Mouse (Mus musculus) bone marrow, adult 2 months (tissue): Measurements from ENCODE around the gene Zfp91. TPM values are rescaled to one million over a fixed set of nuclear protein-coding genes. Genes with fewer than 3 reads are reported as not detected.

Experiments
- H3K27ac ChIP-seq: fragments of 200-500 bp; 2 replicates; pipeline ENCODE4 v1.5.1; 2012; ENCODE audit warnings: low read depth, mild to moderate bottlenecking, control low read depth, inconsistent platforms, low read length; ENCODE audit not compliant: control insufficient read depth, poor library complexity, insufficient read depth
- H3K4me1 ChIP-seq: fragments of 200-500 bp; 2 replicates; pipeline ENCODE4 v1.6.1; 2011; ENCODE audit warnings: low read length; ENCODE audit not compliant: control insufficient read depth, insufficient read depth
- H3K4me3 ChIP-seq: fragments of 200-500 bp; replicated peaks from 2 replicates; pipeline ENCODE3; 2011; ENCODE audit warnings: mild to moderate bottlenecking, low read depth, low read length, control low read depth; ENCODE audit not compliant: control insufficient read depth
- CTCF ChIP-seq: fragments of 200-500 bp; IDR thresholded peaks from 2 replicates; pipeline ENCODE4 v1.5.1; 2011; ENCODE audit warnings: low read length, control low read depth; ENCODE audit not compliant: control insufficient read depth, insufficient read depth
- POLR2A ChIP-seq: fragments of 200-500 bp; IDR thresholded peaks from 2 replicates; pipeline ENCODE4 v1.6.1; 2011; ENCODE audit warnings: low read depth, mild to moderate bottlenecking, control low read depth, low read length, borderline replicate concordance; ENCODE audit not compliant: control insufficient read depth
- WGBS: fragments of 180-500 bp; shearing (Covaris S2); methylation state at CpG from one replicate; pipeline ENCODE4 v1.1.7; 2018; 5-methylcytosine and 5-hydroxymethylcytosine counted together
- polyA plus RNA-seq: library from polyadenylated mRNA; stranded (reverse); fragments of >200 nt; gene quantifications from 2 replicates; pipeline ENCODE4 v1.2.4, GENCODE M21; 2011; ENCODE audit warnings: low replicate concordance; ENCODE audit not compliant: missing spikeins, insufficient read depth, insufficient read length

Gene Zfp91
- polyA plus RNA-seq, 1 experiment: 46.7 TPM

- no peaks in the 10 kb centered on the region for H3K4me1 ChIP-seq
- 91% methylated on average over 5 of the region's 5 CpGs for WGBS
- TF ChIP-seq CTCF: no peak
- no peak for TF ChIP-seq POLR2A
- no peak overlapping the region for H3K27ac ChIP-seq
- no peak overlapping the region for H3K4me3 ChIP-seq
Observed at GRCm38 (mm10) chr19:12770888-12771287, 25.0 kb downstream of the Zfp91 start.

- 93% methylated on average over 7 of the region's 7 CpGs for WGBS
- no peak for TF ChIP-seq POLR2A
- no peak for TF ChIP-seq CTCF
- no peaks in the 10 kb centered on the region for H3K4me1 ChIP-seq
Observed at GRCm38 (mm10) chr19:12765308-12765707, 30.6 kb downstream of the Zfp91 start, which contains the start of gene Cntf. Gene Cntf, minus strand, starts transcription at chr19:12765632.

DNA sequence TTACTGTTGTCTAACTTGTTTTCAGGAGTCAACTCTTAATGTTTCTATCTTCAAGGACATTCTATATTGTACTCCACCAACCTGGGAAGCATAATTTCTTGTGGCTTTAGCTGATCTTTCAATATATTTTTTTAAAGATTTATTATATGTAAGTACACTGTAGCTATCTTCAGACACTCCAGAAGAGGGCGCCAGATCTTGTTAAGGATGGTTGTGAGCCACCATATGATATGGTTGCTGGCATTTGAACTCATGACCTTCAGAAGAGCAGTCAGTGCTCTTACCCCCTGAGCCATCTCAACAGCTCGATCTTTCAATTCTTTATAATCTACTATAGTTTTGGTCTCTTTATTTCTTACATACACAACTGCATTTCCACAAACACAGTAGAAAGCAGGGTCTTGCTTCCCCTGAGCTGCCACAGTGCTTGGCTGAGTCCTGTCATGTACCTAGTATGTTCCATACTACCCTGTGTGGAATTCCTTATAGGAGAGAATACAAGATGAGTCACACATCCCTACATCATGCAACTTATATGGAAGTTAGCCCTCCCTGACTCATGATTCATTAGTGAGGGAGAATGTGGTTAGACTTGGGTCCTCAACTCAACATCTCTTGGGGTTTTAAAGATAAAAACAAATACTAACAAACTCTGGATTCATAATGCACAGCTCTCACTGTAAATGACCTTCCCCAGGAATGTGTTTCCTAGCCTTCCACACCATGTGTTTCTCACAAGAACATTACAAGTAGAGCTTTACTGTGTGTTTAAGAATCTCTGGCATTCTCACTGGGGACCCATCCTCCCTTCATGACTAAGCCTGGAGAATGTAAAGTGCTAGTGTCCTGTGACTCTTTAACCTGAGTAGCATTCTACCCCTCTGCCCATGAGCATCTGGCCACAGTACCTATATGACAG is 33.5 kb downstream of the Zfp91 start:
- 50% methylated on average over 2 of the region's 2 CpGs for whole genome bisulfite sequencing

More at GRCm38 (mm10) chr19:12765308-12765707, 30.6 kb downstream of the Zfp91 start, which contains the start of gene Cntf:
- Histone ChIP-seq H3K27ac (no peak within 1 kb of the TSS), H3K4me3 (no peak within 1 kb of the TSS)

DNA sequence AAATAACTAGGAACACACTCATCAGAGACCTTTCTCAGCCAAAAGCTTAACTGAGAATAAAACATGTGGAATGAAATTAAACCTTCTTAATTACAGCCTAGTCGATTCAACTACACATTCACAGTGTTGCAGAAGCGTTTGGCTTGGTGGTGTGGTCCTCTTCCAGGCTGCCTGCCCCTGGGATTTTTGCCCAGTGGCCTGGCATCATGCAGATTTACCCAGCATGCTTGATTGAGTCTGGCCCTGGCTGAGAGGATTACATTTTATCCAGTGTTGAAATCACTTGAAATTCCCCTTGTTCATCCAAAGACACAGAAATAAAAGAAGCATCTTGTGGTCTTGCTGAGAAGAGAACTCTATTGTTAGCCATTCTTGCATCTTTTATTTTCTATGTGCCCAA is 36.3 kb downstream of the Zfp91 start:
- H3K4me3 ChIP-seq: no peak overlapping the region
- no peaks in the 10 kb centered on the region for H3K4me1 ChIP-seq
- H3K27ac ChIP-seq: no peak overlapping the region
- no peak for TF ChIP-seq CTCF
- TF ChIP-seq POLR2A: no peak
- 89% methylated on average over 2 of the region's 2 CpGs for WGBS

More for the DNA sequence above, 33.5 kb downstream of the Zfp91 start:
- H3K4me3 ChIP-seq: no peak overlapping the region
- TF ChIP-seq CTCF (no peak), POLR2A (no peak)
- H3K27ac ChIP-seq: no peak overlapping the region
- no peaks in the 10 kb centered on the region for H3K4me1 ChIP-seq

- Histone ChIP-seq H3K4me1 (no peaks in the 10 kb centered on the region), H3K4me3 (no peak overlapping the region), H3K27ac (no peak overlapping the region)
- TF ChIP-seq POLR2A: no peak
- TF ChIP-seq CTCF: no peak
- 84% methylated on average over 1 of the region's 1 CpGs for WGBS
Observed at GRCm38 (mm10) chr19:12758936-12759478, 36.9 kb downstream of the Zfp91 start.

- Histone ChIP-seq H3K4me3 (no peak overlapping the region), H3K4me1 (no peaks in the 10 kb centered on the region), H3K27ac (no peak overlapping the region)
- no peak for TF ChIP-seq CTCF
- no peak for TF ChIP-seq POLR2A
- WGBS: 68% methylated on average over 3 of the region's 3 CpGs
Observed at GRCm38 (mm10) chr19:12756286-12756685, 39.6 kb downstream of the Zfp91 start.

DNA sequence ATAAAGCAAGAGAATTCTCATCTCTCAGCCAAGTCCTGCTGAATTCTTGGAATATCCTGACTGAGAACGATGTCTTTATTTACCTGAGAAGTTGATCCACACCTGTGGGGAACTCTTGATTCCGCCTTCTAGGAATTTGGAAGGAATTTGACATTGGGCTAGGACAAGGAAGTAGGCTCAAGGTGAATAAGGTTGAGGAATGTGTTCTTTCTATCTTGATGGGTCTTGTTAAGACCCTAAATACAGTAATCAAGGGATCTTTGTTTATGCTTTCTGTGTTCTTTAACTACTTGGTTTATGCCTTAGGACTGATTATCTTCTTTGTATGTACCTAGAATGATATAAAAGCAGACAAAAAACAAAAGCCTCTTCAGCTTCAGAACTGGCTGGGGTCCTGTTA is 64.0 kb downstream of the Zfp91 start:
- H3K4me1 ChIP-seq: no peaks in the 10 kb centered on the region
- WGBS: 82% methylated on average over 2 of the region's 2 CpGs
- H3K27ac ChIP-seq: no peak overlapping the region
- TF ChIP-seq CTCF (no peak), POLR2A (no peak)
- H3K4me3 ChIP-seq: no peak overlapping the region

- no peak for TF ChIP-seq CTCF
- TF ChIP-seq POLR2A: no peak
- 64% methylated on average over 1 of the region's 1 CpGs for WGBS
- Histone ChIP-seq H3K4me3 (no peak overlapping the region), H3K4me1 (no peaks in the 10 kb centered on the region), H3K27ac (no peak overlapping the region)
Observed at GRCm38 (mm10) chr19:12731036-12731435, 64.9 kb downstream of the Zfp91 start.

DNA sequence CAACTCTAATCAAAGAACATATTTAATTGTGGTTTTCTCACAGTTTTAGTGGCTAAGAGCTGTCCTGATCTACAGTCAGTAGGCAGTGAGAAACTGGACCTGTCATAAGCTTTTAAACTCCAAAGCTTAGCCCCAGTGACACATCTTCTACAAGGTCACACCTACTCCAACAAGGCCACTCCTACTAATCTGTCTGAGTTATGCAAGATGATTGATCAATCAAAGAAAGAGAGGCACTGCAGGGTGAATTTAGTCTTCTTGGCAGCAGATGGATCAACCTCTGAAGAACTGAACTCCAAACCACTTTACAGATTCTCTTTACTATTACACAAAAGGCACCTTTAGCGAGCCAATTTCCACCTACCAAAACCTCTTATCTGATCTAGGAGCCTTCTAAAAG is 70.1 kb downstream of the Zfp91 start:
- Histone ChIP-seq H3K4me1 (no peaks in the 10 kb centered on the region), H3K4me3 (no peak overlapping the region), H3K27ac (no peak overlapping the region)
- WGBS: 62% methylated on average over 1 of the region's 1 CpGs
- no peak for TF ChIP-seq CTCF
- TF ChIP-seq POLR2A: no peak
